Mouse (Mus musculus) olfactory bulb, adult 2 months (tissue): ENCODE data around the gene Prrxl1.

Source experiments
- CTCF ChIP-seq: fragments of 200-500 bp; IDR thresholded peaks from 2 replicates; pipeline ENCODE4 v1.5.1; 2012; ENCODE audit warnings: low read depth, mild to moderate bottlenecking, low read length, moderate library complexity; ENCODE audit not compliant: insufficient read depth
- POLR2A ChIP-seq: fragments of 200-500 bp; IDR thresholded peaks from 2 replicates; pipeline ENCODE4 v1.6.1; 2012; ENCODE audit warnings: mild to moderate bottlenecking, low read depth, low read length, moderate library complexity; ENCODE audit not compliant: insufficient read depth

DNA sequence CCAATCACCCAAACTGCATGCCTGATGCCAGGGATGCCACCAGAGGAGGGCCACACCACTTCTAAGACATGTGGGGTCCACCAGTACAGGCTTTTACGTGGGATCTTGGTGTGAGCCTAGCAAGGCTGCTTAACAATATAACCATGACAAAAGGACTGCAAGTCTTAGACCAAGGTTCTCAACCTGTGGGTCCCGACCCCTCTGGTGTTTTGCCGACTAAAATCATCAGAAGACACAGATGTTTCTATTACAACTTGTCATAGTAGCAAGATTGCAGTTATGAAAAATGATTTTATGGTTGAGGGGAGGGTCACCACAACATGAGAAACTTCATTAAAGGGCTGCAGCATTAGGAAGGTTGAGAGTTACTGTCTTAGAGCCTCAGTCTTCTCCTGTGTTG lies 79.4 kb downstream of the Prrxl1 start:
- TF ChIP-seq CTCF (no peak), POLR2A (no peak)
